Mouse (Mus musculus): ENCODE data around the gene Mfng. TPM values are rescaled to one million over a fixed set of nuclear protein-coding genes. Genes with fewer than 3 reads are reported as not detected.

Gene Mfng
- polyA plus RNA-seq, 1 experiment from 2014 or later = 113 TPM

DNA sequence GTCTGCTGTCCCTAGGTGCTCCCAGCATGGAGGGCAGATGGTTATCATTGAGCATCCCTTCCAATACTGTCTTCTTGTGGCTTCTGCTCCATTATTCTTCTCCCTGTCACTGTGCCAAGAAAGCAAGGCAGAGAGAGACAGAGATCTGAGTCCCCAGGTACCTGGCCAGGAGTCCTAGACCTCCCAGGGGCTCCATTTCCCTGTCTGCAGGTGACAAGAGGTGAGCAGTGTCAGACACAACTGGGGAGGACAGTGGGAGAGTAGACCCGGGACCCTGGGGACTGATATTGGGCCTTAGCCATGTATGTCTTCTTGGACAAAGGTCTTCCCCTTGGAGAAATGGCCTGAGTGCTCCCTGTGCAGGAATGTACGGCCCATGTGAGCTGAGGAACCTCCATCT, 32.1 kb upstream of the Mfng start:
- Histone ChIP-seq H3K27ac (ENCODE audit: low read depth, low read length) (no peak overlapping the region), H3K9me3 (ENCODE audit: control insufficient read depth, low read length) (no peaks in the 10 kb centered on the region), H3K4me2 (ENCODE audit: low read depth, low read length, severe bottlenecking) (no peak overlapping the region), H3K36me3 (ENCODE audit: control insufficient read depth, insufficient read depth, low read length) (no peaks in the 10 kb centered on the region), H3K4me1 (replicated peaks; ENCODE audit: control insufficient read depth, insufficient read depth, low read length) (peaks cover 12% of the 10 kb centered on the region), H3K9ac (ENCODE audit: low read length) (no peak overlapping the region), H3K4me3 (ENCODE audit: low read depth, low read length) (no peak overlapping the region), H3K27me3 (ENCODE audit: control insufficient read depth, insufficient read depth, low read length) (peaks cover 26% of the 10 kb centered on the region)
- no peak for ATAC-seq (replicated peaks; ENCODE audit: low FRiP score)
- DNase-seq (ENCODE audit: low spot score) = peak; percentile 43
- WGBS = 90% methylated on average over 2 of the region's 2 CpGs

DNA sequence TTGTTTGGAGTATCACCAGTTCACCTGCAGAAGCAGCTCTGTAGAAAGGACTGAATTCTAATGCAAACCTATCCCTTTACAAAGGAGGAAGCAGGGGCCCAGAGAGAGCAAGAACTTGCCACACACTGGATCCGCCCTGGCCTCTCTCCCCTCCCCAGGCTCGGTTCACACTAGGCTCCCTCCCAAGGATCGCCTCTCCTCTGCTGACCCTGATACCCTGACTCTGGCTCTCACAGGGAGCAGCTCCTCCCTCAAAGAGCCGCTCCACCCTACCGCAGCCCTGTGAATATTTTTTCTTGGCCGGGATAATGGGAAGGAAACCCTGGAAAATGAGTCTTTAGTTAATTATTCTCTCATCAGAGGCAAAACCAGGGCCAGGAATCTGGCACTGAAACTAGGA, 31.1 kb upstream of the Mfng start:
- Histone ChIP-seq H3K9me3 (ENCODE audit: control insufficient read depth, low read length) (no peaks in the 10 kb centered on the region), H3K4me2 (ENCODE audit: low read depth, low read length, severe bottlenecking) (no peak overlapping the region), H3K4me3 (ENCODE audit: low read depth, low read length) (no peak overlapping the region), H3K27me3 (ENCODE audit: control insufficient read depth, insufficient read depth, low read length) (peaks cover 26% of the 10 kb centered on the region), H3K36me3 (ENCODE audit: control insufficient read depth, insufficient read depth, low read length) (no peaks in the 10 kb centered on the region), H3K27ac (ENCODE audit: low read depth, low read length) (no peak overlapping the region), H3K9ac (ENCODE audit: low read length) (no peak overlapping the region), H3K4me1 (replicated peaks; ENCODE audit: control insufficient read depth, insufficient read depth, low read length) (peaks cover 12% of the 10 kb centered on the region)
- peak; percentile 46 for DNase-seq (ENCODE audit: low spot score)
- 7% methylated on average over 6 of the region's 6 CpGs for WGBS
- no peak for ATAC-seq (replicated peaks; ENCODE audit: low FRiP score)

DNA sequence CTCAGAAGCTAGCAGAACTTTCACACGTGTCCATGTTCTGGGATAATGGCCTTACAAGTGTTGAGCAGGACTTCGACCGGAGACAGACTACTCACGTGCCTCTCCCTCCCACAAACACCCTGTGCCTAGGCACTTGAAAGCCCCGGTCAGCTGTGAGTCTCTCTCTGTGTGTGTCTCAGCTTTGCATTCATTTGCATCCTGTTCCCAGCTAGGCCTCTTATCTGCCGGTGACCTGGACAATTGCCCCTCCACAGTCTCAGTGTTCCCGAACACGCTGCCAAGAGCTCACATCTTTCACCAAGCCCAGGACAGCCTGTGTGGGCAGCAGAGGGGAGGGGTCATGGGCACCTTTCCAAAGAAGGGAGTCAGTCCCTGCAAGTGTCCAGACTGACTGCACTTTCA, 30.2 kb upstream of the Mfng start:
- H3K4me1 ChIP-seq (replicated peaks; ENCODE audit: control insufficient read depth, insufficient read depth, low read length) = peaks cover 12% of the 10 kb centered on the region
- peaks cover 26% of the 10 kb centered on the region for H3K27me3 ChIP-seq (ENCODE audit: control insufficient read depth, insufficient read depth, low read length)
- H3K27ac ChIP-seq (ENCODE audit: low read depth, low read length) = no peak overlapping the region
- DNase-seq (ENCODE audit: low spot score) = peak; percentile 56
- no peak overlapping the region for H3K4me3 ChIP-seq (ENCODE audit: low read depth, low read length)
- ATAC-seq (replicated peaks; ENCODE audit: low FRiP score) = 0 out of 2 replicates have a peak, but pooled peaks have one; percentile 24
- no peak overlapping the region for H3K4me2 ChIP-seq (ENCODE audit: low read depth, low read length, severe bottlenecking)
- H3K36me3 ChIP-seq (ENCODE audit: control insufficient read depth, insufficient read depth, low read length) = no peaks in the 10 kb centered on the region
- H3K9me3 ChIP-seq (ENCODE audit: control insufficient read depth, low read length) = no peaks in the 10 kb centered on the region
- no peak overlapping the region for H3K9ac ChIP-seq (ENCODE audit: low read length)
- WGBS = 0% methylated on average over 8 of the region's 8 CpGs

DNA sequence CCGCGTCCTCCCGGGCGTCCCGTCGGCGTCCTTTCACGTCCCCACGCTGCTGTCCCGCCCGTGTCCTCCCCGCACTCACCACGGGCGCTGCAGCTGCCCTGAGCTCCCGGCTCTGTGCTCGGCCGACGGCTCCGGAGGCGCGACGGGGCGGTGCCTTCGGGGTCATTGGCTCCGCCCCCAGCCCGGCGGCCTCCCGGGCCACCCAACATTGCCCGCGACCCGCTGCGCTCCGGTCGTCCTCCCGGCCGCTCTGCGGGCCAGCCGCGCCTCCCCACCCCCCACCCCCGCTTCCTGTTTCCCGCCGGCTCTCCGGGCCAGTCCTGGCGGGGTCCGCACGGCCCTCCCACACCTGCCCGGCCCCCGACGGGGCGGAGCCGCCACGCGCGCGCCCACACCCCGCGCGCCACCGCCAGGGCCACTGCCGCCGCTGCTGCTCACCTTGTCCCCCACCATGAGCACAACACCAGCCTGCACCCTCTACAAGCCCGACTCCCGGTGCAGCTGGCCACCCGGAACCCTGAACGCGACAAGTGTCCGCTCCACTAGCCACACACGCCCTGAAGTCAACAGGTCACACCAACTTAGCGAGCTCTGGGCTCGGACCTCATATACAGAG, 29.6 kb upstream of the Mfng start, which contains the start of gene Card10:
Gene Card10 (minus strand): TSS at position 267 of the 616 bp plus-strand sequence.
- WGBS = 1% methylated on average over 69 of the region's 70 CpGs
- Histone ChIP-seq H3K9ac (ENCODE audit: low read length) (peak within 1 kb of the TSS; percentile 44), H3K4me2 (ENCODE audit: low read depth, low read length, severe bottlenecking) (peak within 1 kb of the TSS; percentile 78), H3K4me3 (ENCODE audit: low read depth, low read length) (peak within 1 kb of the TSS; percentile 43), H3K36me3 (ENCODE audit: control insufficient read depth, insufficient read depth, low read length) (no peaks in the 10 kb centered on the region), H3K4me1 (replicated peaks; ENCODE audit: control insufficient read depth, insufficient read depth, low read length) (peaks cover 12% of the 10 kb centered on the region), H3K27ac (ENCODE audit: low read depth, low read length) (no peak within 1 kb of the TSS), H3K9me3 (ENCODE audit: control insufficient read depth, low read length) (no peaks in the 10 kb centered on the region), H3K27me3 (ENCODE audit: control insufficient read depth, insufficient read depth, low read length) (peaks cover 26% of the 10 kb centered on the region)
- DNase-seq (ENCODE audit: low spot score) (no peak), ATAC-seq (replicated peaks; ENCODE audit: low FRiP score) (peak; percentile 69; the same call in 1 of the 2 replicates)

DNA sequence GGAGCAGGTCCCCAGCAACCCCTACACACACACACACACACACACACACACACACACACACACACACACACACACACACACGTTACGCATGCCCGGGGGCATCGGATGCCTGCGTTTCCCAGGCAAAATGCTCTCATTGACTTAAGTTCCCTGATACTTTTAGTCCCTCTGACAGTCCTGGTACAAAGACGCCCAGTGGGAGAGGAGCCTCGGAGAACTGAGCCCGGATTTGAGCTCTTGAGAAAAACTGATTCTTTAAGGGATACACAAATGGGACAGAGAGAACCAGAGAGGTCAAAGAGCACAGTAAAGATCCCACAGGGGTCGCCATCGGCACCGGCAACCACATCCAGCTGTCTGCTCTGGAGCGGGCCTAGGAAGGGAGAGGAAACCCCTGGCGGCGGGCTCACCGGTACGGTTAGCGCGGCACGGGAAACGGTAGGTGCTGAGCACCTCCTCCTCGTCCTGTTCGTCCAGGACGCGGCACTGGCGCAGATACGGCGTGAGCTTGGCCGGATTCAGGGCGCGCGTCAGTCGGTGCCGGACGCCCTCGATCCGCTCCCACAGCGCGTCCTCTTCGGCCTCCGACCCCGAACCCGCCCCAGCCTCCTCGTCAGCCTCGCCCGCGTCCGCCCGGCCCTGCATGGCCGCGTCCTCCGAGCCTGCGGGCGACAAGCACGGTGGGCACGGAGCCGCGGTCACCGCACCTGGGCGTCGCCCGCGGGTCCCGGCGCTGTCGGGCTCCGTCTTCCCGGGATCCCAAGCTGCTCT, 28.9 kb upstream of the Mfng start:
- DNase-seq (ENCODE audit: low spot score) (peak; percentile 72), ATAC-seq (replicated peaks; ENCODE audit: low FRiP score) (no peak)

DNA sequence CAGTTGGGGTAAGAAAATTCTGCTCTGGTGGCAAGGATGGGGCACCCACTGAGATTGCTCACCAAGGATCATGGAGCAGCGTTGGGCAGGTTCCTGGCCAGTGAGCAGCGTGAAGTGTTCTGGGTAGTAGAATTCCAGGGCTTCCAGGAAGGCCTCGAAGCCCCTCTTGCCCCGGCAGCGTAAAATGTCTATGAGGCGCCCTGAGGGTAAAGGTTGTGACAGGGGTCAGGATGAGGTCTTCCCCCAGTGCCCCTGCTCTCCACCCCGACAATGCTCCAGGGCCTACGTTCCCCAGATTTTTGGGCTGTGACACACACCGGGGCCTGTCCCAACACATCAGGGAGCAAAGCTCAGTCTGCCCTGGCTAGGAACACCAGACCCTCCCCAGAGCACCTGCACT, 28.3 kb upstream of the Mfng start:
- ATAC-seq (replicated peaks; ENCODE audit: low FRiP score) (no peak), DNase-seq (ENCODE audit: low spot score) (peak; percentile 48)
- Histone ChIP-seq H3K27me3 (ENCODE audit: control insufficient read depth, insufficient read depth, low read length) (peaks cover 26% of the 10 kb centered on the region), H3K4me2 (ENCODE audit: low read depth, low read length, severe bottlenecking) (no peak overlapping the region), H3K4me3 (ENCODE audit: low read depth, low read length) (no peak overlapping the region), H3K9me3 (ENCODE audit: control insufficient read depth, low read length) (no peaks in the 10 kb centered on the region), H3K4me1 (replicated peaks; ENCODE audit: control insufficient read depth, insufficient read depth, low read length) (peaks cover 14% of the 10 kb centered on the region), H3K27ac (ENCODE audit: low read depth, low read length) (no peak overlapping the region), H3K36me3 (ENCODE audit: control insufficient read depth, insufficient read depth, low read length) (no peaks in the 10 kb centered on the region), H3K9ac (ENCODE audit: low read length) (no peak overlapping the region)
- 83% methylated on average over 9 of the region's 9 CpGs for WGBS

More for the DNA sequence above, 28.9 kb upstream of the Mfng start:
- WGBS = 3% methylated on average over 59 of the region's 67 CpGs
- Histone ChIP-seq H3K27ac (ENCODE audit: low read depth, low read length) (no peak overlapping the region), H3K4me1 (replicated peaks; ENCODE audit: control insufficient read depth, insufficient read depth, low read length) (peaks cover 12% of the 10 kb centered on the region), H3K4me3 (ENCODE audit: low read depth, low read length) (peak overlapping the region; percentile 43), H3K27me3 (ENCODE audit: control insufficient read depth, insufficient read depth, low read length) (peaks cover 26% of the 10 kb centered on the region), H3K4me2 (ENCODE audit: low read depth, low read length, severe bottlenecking) (peak overlapping the region; percentile 78), H3K36me3 (ENCODE audit: control insufficient read depth, insufficient read depth, low read length) (no peaks in the 10 kb centered on the region), H3K9ac (ENCODE audit: low read length) (peak overlapping the region; percentile 44), H3K9me3 (ENCODE audit: control insufficient read depth, low read length) (no peaks in the 10 kb centered on the region)

DNA sequence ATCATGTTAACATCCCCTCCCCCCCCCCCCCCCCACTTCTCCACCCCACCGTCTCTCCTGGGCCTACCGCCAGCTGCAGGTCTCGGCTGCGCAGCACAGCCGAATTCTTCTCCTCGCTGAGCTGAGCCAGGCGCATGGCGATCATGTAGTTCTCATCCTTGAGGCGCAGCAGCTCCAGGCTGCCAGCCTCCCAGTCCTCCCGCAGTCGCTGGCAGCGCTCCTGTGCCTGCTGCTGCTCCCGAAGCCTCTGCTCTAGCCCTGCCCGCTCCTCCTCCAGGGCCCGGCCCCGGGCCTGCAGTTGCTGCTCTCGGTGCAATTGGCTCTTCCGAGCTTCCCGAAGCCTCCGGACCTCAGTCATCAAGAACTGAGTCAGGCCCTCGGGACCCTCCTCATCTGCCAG, 25.8 kb upstream of the Mfng start:
- peaks cover 26% of the 10 kb centered on the region for H3K27me3 ChIP-seq (ENCODE audit: control insufficient read depth, insufficient read depth, low read length)
- H3K9me3 ChIP-seq (ENCODE audit: control insufficient read depth, low read length) = no peaks in the 10 kb centered on the region
- H3K36me3 ChIP-seq (ENCODE audit: control insufficient read depth, insufficient read depth, low read length) = no peaks in the 10 kb centered on the region
- no peak overlapping the region for H3K9ac ChIP-seq (ENCODE audit: low read length)
- no peak overlapping the region for H3K27ac ChIP-seq (ENCODE audit: low read depth, low read length)
- no peak overlapping the region for H3K4me3 ChIP-seq (ENCODE audit: low read depth, low read length)
- H3K4me2 ChIP-seq (ENCODE audit: low read depth, low read length, severe bottlenecking) = no peak overlapping the region
- DNase-seq (ENCODE audit: low spot score) = peak; percentile 54
- 51% methylated on average over 21 of the region's 21 CpGs for WGBS
- no peak for ATAC-seq (replicated peaks; ENCODE audit: low FRiP score)
- peaks cover 19% of the 10 kb centered on the region for H3K4me1 ChIP-seq (replicated peaks; ENCODE audit: control insufficient read depth, insufficient read depth, low read length)

DNA sequence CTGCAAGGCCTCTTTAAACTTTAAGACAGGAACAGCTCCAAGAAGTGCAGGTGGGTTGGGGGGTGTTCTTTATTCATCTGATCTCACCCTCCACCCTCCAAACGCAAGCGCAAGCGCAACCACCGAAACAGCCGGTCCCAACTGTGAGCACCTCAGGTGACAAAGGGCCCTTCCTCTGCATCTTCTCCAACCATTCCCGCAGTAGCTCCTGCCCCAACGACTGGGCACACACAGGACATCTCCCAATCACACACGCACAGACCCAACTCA, 23.7 kb upstream of the Mfng start:
- WGBS = 82% methylated on average over 8 of the region's 8 CpGs
- Histone ChIP-seq H3K4me2 (ENCODE audit: low read depth, low read length, severe bottlenecking) (no peak overlapping the region), H3K4me3 (ENCODE audit: low read depth, low read length) (no peak overlapping the region), H3K27ac (ENCODE audit: low read depth, low read length) (no peak overlapping the region), H3K9ac (ENCODE audit: low read length) (no peak overlapping the region), H3K36me3 (ENCODE audit: control insufficient read depth, insufficient read depth, low read length) (no peaks in the 10 kb centered on the region), H3K9me3 (ENCODE audit: control insufficient read depth, low read length) (no peaks in the 10 kb centered on the region), H3K27me3 (ENCODE audit: control insufficient read depth, insufficient read depth, low read length) (peaks cover 10% of the 10 kb centered on the region), H3K4me1 (replicated peaks; ENCODE audit: control insufficient read depth, insufficient read depth, low read length) (peaks cover 7% of the 10 kb centered on the region)
- ATAC-seq (replicated peaks; ENCODE audit: low FRiP score) (no peak), DNase-seq (ENCODE audit: low spot score) (no peak)

Measured in forebrain, embryonic 11.5 days (tissue).